Mouse (Mus musculus) cerebellum, postnatal 36 days (tissue): Measurements from ENCODE around the gene Pon1.

Source experiments
- DNase-seq, 2 experiments: peaks; one replicate each; pipeline ENCODE4 v3.0.0; 2021 to 2022; ENCODE audit warnings: mixed read lengths in 2 of 2

Gene Pon1

GRCm38 (mm10) chr6:5177967-5178891 lies 15.5 kb downstream of the Pon1 start:
- DNase-seq = no peak

GRCm38 (mm10) chr6:5174179-5174812 lies 19.4 kb downstream of the Pon1 start:
- no peak for DNase-seq

DNA sequence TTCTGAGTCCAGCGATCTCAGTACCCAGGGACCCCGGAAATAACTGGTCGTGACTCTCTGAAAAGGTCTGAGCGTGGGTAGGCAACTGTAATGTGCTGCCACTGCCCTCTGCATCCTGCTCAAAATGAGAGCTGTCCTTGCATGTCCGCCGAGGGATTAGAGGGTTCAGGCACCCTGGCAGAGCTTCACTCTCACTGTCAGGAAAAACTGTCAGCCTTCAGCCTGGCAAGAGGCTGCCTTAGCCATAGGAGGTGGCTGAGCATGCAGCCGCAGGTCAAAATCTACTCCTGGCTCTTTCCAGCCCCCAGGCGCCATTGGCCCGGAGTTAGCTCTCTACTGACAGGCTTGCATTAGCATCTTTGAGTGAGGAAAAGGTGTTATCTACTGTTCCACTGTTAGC lies 21.2 kb downstream of the Pon1 start:
- DNase-seq = peak; percentile 12 to 16

DNA sequence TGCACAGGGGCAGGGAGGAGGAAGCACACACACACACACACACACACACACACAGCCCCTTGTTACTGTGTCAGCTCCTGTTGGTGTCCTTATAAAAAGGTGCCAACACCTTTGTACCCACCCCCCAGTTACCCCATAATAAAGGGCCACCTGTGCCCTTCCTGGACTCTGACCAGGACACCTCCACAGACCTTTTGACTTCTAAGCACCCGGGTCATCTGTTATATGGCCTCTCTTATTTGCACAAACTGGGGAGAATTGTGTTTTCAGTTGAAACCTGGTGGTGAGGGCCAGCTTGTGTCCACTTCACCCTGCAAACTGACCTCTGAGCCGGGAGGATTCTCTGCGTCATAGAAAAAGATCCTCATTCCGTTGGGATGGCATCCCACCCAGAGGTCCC lies 22.3 kb downstream of the Pon1 start:
- DNase-seq = no peak

- no peak for DNase-seq
Observed at GRCm38 (mm10) chr6:5168158-5168557, 25.6 kb downstream of the Pon1 start.

DNA sequence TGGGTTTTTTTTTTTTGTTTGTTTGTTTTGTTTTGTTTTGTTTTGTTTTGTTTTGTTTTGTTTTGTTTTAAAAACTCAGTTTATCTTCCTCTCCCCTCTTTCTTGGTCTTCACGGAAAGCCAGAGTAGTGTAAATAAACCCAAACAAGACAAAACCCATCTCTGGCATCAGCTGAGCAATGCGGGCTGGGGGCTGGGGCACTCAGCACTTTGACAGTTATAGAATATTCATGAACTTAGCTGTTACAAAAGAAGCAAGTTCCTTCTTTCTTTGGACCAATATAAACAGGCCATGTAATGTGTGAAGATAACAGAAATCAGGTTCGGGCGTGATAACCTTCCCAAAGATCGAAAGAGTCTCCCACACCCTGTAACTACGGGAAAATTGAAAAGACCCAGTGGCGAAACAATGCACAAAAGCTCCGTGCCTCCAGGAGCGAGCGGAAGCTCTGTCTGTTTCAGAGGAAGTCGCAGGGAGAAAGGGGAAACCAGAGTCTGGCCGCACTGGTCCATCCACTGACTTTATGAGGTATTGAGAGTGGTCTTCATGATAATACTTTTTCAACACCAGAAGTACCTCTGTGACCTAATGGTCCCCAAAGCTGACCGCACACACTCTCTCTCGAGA lies 26.6 kb downstream of the Pon1 start:
- no peak for DNase-seq

GRCm38 (mm10) chr6:5164855-5165254 lies 28.9 kb downstream of the Pon1 start:
- DNase-seq = no peak

DNA sequence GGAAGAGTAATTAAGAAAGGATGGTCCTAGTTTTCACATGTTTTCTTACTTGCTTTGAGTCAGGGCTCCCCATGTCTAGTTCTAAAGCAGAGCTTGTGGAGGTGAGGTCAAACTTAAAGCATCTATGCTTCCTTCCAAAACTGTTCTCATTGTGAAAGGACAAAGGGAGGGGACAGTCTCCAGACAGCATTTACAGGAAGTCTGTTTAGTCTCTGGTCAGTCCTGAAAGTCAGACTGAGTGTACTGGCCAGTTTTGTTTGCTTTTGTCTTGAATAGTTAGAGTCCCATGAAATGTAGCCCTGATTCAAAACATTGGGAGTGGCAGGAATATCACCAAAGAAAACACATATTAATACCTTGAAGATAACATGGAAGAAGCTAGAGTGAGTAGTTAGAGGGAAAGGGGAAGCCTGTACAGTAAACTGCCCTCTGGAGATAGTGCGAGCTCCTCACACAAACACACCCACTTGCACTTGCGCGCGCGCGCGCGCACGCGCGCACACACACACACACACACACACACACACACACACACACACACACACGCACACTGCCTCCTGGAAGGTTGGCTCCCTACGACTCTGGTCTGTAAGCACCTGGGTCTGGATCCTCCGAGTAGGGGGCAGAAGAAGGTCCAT lies 30.1 kb downstream of the Pon1 start:
- DNase-seq = no peak

DNA sequence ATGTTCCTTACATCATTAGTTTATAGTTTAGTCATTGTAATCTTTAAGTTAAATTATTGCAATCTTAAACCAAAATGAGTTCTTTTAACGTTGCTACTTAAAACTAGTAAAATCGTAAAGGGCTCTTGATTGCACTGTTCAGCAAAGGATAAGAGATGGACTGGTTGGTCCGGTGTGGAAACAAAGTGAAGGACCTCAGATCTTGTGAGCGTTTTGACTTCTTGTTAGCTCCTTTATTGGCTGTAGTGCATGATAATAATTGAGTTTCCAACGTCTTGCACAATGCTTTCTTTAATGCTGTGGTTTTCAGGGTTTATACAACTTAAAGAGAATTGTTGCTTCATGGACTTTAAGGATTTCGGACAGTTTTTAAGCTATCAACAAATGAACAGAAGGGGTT lies 31.7 kb downstream of the Pon1 start:
- no peak for DNase-seq

DNA sequence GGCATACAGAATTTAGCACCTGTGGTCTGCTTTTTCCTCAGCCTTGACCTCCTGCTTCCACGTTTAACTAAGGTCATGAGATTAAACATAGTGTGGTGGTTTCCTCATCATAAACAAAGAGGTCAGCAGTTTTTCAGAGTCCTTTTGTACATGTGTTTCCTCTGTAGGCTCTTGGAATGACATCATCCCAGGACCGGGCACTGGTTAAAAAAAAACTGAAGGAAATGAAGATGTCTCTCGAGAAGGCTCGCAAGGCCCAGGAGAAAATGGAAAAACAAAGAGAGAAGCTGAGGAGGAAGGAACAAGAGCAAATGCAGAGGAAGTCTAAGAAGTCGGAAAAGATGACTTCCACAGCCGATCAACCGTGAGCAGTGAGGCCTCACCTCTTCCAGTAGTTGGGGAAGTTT lies 34.4 kb downstream of the Pon1 start:
- no peak for DNase-seq

- no peak for DNase-seq
Observed at GRCm38 (mm10) chr6:5156541-5157425, 37.0 kb downstream of the Pon1 start.

DNA sequence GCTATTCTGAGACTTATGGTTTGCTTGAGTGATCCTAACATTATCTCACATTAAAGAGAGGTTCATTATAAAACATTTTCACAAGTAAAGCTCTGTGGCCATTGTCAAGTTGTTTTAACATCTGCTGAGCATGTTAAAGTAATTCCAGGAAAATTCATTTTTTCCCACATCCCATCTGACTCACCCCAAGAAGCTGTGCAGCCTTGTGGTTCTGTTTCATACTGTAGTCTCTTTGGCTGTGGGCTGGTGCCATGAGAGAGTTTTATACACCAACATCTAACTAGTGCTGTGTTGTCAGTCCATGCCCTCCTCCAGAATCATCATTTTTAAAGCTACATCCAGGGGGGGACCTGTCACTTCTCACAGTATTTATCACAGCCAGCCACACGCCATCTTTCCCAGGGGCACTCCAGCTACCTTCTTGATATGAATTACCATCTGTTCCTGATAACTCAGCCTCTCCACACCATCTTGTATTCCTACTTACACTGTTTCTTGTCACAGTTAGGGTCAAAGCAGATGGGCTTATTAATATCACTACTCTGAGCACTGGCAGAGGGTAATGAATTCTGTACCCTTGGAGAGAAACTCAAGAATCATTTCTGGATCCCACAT lies 38.3 kb downstream of the Pon1 start:
- DNase-seq = no peak

DNA sequence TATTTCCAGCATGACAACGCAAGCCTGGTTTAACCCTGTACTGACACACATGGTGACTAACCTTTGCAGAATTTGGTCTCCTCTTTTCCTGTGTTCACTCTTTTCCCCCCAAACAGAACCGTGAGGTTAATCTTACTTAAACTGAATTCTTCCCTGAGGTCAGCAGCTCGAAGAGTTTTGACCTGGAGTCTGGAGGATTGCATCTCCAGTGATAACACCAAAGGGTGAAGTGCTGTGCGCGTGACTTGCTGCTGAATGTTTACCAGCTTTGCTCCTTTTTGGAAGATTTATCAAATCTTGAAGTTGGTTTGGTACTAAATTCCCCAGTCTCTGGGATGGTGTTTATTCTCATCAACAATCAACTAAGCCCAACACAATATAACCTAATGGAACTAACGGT lies 39.0 kb downstream of the Pon1 start:
- DNase-seq = no peak

DNA sequence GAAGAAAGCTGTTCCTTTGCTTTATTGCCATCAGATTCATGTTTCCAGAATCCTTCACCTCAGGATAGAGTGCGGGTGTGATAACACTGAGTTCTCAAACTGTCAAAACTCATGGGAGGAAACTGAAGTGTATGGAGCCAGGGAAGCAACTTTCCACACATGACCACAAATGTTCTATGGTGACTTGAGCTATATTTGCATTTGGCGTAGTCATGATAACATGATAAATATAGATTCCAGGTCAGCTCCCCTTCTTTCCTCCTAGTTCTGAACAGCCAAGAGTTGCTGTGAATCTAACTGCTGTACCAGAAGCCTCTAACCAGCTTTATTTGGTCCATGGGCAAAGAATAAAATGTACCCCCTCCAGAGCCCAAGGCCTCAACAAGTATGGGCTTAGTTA lies 41.6 kb downstream of the Pon1 start:
- no peak for DNase-seq

DNA sequence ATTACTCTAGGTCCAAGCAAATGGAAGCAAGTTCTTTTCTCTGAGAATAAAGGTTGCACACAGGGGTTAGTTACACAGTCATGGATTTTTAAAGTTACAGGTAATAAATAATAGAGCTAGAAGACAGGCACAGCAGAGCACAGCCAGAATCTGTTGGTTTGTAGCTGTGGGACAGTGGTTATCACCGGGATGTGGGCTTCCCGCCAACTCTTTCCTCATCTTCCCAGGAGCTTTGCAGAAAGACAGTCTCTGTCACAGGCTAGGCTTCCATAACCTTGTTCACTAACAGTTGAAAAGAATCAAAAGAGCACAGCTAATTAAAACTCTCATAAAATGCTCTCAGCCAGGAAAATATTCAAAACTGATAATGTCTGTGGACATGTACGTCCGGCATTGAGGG lies 42.6 kb downstream of the Pon1 start:
- no peak for DNase-seq

DNA sequence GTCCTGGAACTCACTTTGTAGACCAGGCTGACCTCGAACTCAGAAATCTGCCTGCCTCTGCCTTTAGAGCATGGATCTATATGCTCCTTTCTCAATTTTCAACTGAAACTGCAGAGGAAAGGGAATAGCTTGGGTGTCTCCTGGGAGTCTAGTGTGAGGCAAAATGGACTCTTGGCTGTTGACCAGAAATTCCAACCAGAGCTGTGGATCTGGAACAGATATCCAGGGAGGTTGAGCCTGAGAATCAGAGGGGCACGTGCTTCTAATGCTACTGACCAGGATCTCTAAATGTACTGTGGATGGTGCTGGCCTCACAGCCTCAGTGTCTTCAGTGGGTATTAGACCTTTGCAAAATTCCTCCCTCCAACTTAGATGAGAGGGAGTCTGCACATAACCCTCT lies 43.8 kb downstream of the Pon1 start:
- DNase-seq = no peak

GRCm38 (mm10) chr6:5147488-5148142 lies 46.1 kb downstream of the Pon1 start:
- DNase-seq = no peak

- no peak for DNase-seq
Observed at GRCm38 (mm10) chr6:5139666-5140065, 54.1 kb downstream of the Pon1 start.

- DNase-seq = no peak
Observed at GRCm38 (mm10) chr6:5138875-5139631, 54.7 kb downstream of the Pon1 start.

DNA sequence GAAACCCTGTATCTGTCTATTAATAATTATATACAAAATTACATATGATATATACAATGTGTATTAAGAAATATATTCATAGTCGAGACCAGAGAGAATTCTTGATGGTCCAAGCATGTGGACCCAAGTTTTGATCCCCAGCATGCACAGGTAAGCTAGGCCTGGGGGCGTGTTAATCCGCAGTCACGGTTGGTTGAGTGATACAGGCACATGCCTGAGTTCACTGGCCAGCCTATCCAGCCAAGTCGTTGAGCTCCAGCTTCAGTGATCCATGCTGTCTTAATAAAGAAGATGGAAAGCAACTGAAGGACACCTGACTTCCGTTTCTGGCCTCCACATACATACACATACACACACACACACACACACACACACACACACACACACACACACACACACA lies 57.7 kb downstream of the Pon1 start:
- DNase-seq = no peak

GRCm38 (mm10) chr6:5134986-5135385 lies 58.8 kb downstream of the Pon1 start:
- DNase-seq = no peak
